Mouse (Mus musculus): ENCODE data around the gene Usp32. TPM values are rescaled to one million over a fixed set of nuclear protein-coding genes. Genes with fewer than 3 reads are reported as not detected.

The Usp32 gene
- polyA plus RNA-seq, 2 experiments, result 14.4 to 25.6 TPM

DNA sequence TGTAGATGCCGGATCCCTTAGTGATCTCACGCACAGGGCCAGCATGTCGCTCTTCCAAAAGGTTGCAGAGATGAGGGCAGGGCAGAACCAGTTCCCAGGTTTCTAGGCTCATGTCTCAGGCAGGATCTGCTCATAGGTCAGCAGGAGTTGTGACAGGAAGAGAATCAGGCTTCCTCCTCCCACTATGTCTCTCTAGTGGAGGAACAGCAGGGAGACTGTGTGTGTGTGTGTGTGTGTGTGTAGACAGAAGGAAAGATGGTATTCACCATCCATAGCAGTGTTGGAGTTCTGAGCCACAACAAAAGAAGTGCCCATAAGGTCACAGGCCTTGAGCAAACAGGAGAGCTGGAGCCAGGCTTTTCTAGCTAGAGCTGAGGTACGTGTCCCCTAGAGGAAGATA, 173.3 kb downstream of the Usp32 start:
- Histone ChIP-seq H3K9ac (replicated peaks) (no peak overlapping the region), H3K9me3 (ENCODE audit: control insufficient read depth, low read length) (no peaks in the 10 kb centered on the region), H3K36me3 (replicated peaks; ENCODE audit: control insufficient read depth, insufficient read depth, low read depth) (no peaks in the 10 kb centered on the region), H3K4me3 (ENCODE audit: insufficient read depth in 1 of 2, low read depth in 2 of 2, low read length in 2 of 2) (no peak overlapping the region), H3K4me2 (ENCODE audit: low read depth) (no peak overlapping the region), H3K4me1 (replicated peaks; ENCODE audit: control insufficient read depth in 2 of 2, insufficient read depth in 2 of 2, low read length in 1 of 2) (no peaks in the 10 kb centered on the region), H3K27ac (no peak overlapping the region), H3K27me3 (ENCODE audit: control insufficient read depth, insufficient read depth, low read length) (no peaks in the 10 kb centered on the region)
- no peak for ATAC-seq (ENCODE audit: insufficient read depth)
- TF ChIP-seq CTCF (IDR thresholded peaks at IDR 0.05; ENCODE audit: low read depth) (no peak), EP300 (IDR thresholded peaks at IDR 0.05; ENCODE audit: low read depth) (no peak)
- DNase-seq (ENCODE audit: low read depth in 3 of 3, low spot score in 3 of 3), result no peak
- 76% methylated on average over 4 of the region's 4 CpGs for WGBS (ENCODE audit: insufficient replicate concordance)

DNA sequence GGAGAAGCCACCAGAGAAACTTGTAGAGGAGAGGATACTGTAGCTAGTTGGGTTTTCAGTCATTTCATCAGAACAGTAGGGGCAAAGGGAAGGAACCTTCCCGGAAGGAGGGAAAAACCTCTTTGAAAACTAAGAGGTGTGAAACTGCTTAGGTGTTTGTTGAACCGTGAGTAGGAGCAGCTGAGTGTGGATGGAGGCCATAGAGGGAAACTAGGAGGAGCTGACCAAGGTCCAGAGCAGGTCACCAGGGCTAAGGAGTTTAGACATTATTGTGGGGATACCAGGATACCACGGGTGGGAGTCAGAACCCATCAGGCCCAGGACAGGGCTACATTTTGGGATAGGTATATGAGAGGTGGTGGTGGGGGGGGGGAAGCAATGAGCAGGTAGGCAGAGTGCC, 176.4 kb downstream of the Usp32 start:
- Histone ChIP-seq H3K9me3 (ENCODE audit: control insufficient read depth, low read length) (no peaks in the 10 kb centered on the region), H3K4me2 (ENCODE audit: low read depth) (no peak overlapping the region), H3K9ac (replicated peaks) (no peak overlapping the region), H3K27ac (no peak overlapping the region), H3K4me3 (ENCODE audit: insufficient read depth in 1 of 2, low read depth in 2 of 2, low read length in 2 of 2) (no peak overlapping the region), H3K27me3 (ENCODE audit: control insufficient read depth, insufficient read depth, low read length) (peaks cover 14% of the 10 kb centered on the region), H3K36me3 (replicated peaks; ENCODE audit: control insufficient read depth, insufficient read depth, low read depth) (no peaks in the 10 kb centered on the region), H3K4me1 (replicated peaks; ENCODE audit: control insufficient read depth in 2 of 2, insufficient read depth in 2 of 2, low read length in 1 of 2) (no peaks in the 10 kb centered on the region)
- ATAC-seq (ENCODE audit: insufficient read depth), result no peak
- TF ChIP-seq EP300 (IDR thresholded peaks at IDR 0.05; ENCODE audit: low read depth) (no peak), CTCF (IDR thresholded peaks at IDR 0.05; ENCODE audit: low read depth) (no peak)
- DNase-seq (ENCODE audit: low read depth in 3 of 3, low spot score in 3 of 3), result no peak
- 50% methylated on average over 3 of the region's 3 CpGs for WGBS (ENCODE audit: insufficient replicate concordance)

DNA sequence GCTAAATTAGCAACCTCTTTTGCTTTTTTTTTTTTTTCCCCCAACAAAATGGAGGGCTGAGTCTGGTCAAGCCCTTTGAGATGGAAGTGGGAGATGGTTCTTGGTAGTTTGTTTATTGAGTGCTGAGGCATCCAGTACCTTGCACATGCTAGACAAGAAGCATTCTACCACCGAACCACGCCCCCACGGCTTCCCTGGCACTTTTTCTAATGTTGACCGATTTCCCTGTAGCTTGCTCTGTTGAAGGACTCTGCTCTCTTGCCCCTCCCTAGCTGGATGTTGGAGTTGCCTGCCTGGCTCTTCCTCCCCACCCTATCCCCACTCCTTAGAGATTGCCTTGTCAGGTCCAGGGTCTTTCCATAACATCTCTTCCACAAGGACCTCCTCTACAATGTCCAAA, 177.4 kb downstream of the Usp32 start:
- Histone ChIP-seq H3K4me2 (ENCODE audit: low read depth) (no peak overlapping the region), H3K27ac (no peak overlapping the region), H3K9me3 (ENCODE audit: control insufficient read depth, low read length) (no peaks in the 10 kb centered on the region), H3K9ac (replicated peaks) (no peak overlapping the region), H3K27me3 (ENCODE audit: control insufficient read depth, insufficient read depth, low read length) (peaks cover 24% of the 10 kb centered on the region), H3K4me3 (ENCODE audit: insufficient read depth in 1 of 2, low read depth in 2 of 2, low read length in 2 of 2) (no peak overlapping the region), H3K4me1 (replicated peaks; ENCODE audit: control insufficient read depth in 2 of 2, insufficient read depth in 2 of 2, low read length in 1 of 2) (no peaks in the 10 kb centered on the region), H3K36me3 (replicated peaks; ENCODE audit: control insufficient read depth, insufficient read depth, low read depth) (no peaks in the 10 kb centered on the region)
- 60% methylated on average over 4 of the region's 4 CpGs for whole genome bisulfite sequencing (ENCODE audit: insufficient replicate concordance)
- no peak for ATAC-seq (ENCODE audit: insufficient read depth)
- TF ChIP-seq EP300 (IDR thresholded peaks at IDR 0.05; ENCODE audit: low read depth), result no peak
- no peak for TF ChIP-seq CTCF (IDR thresholded peaks at IDR 0.05; ENCODE audit: low read depth)
- no peak for DNase-seq (ENCODE audit: low read depth in 3 of 3, low spot score in 3 of 3)

DNA sequence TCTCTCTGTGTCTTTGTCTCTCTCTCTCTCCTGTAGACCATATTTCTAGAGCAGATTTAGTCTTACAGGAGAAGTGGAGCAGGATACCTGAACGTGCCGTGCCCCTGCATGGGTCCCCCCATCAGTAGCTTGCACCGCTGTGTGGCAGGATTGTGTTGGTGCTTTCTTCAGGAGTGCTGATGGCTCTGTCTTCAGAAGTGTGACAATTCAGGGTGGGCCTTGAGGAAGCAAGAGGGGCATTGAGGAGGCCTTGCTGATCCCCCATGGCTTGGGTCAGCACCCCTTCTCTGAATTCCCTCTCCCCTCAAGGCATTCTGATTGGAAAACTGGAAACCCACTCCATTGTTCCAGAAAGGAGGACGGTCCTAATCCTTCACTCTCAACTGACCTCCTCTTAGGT, 178.4 kb downstream of the Usp32 start:
- H3K4me2 ChIP-seq (ENCODE audit: low read depth), result no peak overlapping the region
- no peaks in the 10 kb centered on the region for H3K4me1 ChIP-seq (replicated peaks; ENCODE audit: control insufficient read depth in 2 of 2, insufficient read depth in 2 of 2, low read length in 1 of 2)
- H3K9ac ChIP-seq (replicated peaks), result no peak overlapping the region
- ATAC-seq (ENCODE audit: insufficient read depth) (no peak), DNase-seq (ENCODE audit: low read depth in 3 of 3, low spot score in 3 of 3) (no peak)
- no peaks in the 10 kb centered on the region for H3K9me3 ChIP-seq (ENCODE audit: control insufficient read depth, low read length)
- no peak overlapping the region for H3K4me3 ChIP-seq (ENCODE audit: insufficient read depth in 1 of 2, low read depth in 2 of 2, low read length in 2 of 2)
- no peaks in the 10 kb centered on the region for H3K36me3 ChIP-seq (replicated peaks; ENCODE audit: control insufficient read depth, insufficient read depth, low read depth)
- no peak overlapping the region for H3K27ac ChIP-seq
- H3K27me3 ChIP-seq (ENCODE audit: control insufficient read depth, insufficient read depth, low read length), result peaks cover 34% of the 10 kb centered on the region
- TF ChIP-seq CTCF (IDR thresholded peaks at IDR 0.05; ENCODE audit: low read depth) (no peak), EP300 (IDR thresholded peaks at IDR 0.05; ENCODE audit: low read depth) (no peak)
- 80% methylated on average over 4 of the region's 4 CpGs for WGBS (ENCODE audit: insufficient replicate concordance)

DNA sequence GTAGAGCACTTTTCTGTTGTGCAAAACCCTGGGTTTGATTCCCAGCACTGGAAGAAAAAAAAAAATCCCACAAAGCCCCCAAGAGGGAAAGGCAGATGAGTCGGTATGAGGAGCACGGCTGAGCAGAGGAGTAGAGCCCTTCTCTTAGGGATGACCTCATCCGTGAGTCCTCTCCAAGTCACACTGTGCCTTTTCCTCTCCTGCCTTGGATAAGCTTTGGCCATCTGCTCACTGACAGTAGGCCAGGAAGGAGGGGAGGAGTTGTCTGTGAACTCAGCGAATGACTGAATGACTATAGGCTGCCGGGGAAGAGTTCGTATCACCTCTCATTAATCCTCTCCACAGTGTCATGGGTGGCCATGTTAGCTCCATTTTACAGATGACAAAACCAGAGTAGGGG, 179.2 kb downstream of the Usp32 start:
- TF ChIP-seq EP300 (IDR thresholded peaks at IDR 0.05; ENCODE audit: low read depth) (no peak), CTCF (IDR thresholded peaks at IDR 0.05; ENCODE audit: low read depth) (no peak)
- no peaks in the 10 kb centered on the region for H3K4me1 ChIP-seq (replicated peaks; ENCODE audit: control insufficient read depth in 2 of 2, insufficient read depth in 2 of 2, low read length in 1 of 2)
- H3K27me3 ChIP-seq (ENCODE audit: control insufficient read depth, insufficient read depth, low read length), result peaks cover 41% of the 10 kb centered on the region
- WGBS (ENCODE audit: insufficient replicate concordance), result 47% methylated on average over 6 of the region's 6 CpGs
- DNase-seq (ENCODE audit: low read depth in 3 of 3, low spot score in 3 of 3) (no peak), ATAC-seq (ENCODE audit: insufficient read depth) (no peak)
- H3K36me3 ChIP-seq (replicated peaks; ENCODE audit: control insufficient read depth, insufficient read depth, low read depth), result no peaks in the 10 kb centered on the region
- no peaks in the 10 kb centered on the region for H3K9me3 ChIP-seq (ENCODE audit: control insufficient read depth, low read length)
- H3K4me2 ChIP-seq (ENCODE audit: low read depth), result no peak overlapping the region
- no peak overlapping the region for H3K9ac ChIP-seq (replicated peaks)
- H3K27ac ChIP-seq, result no peak overlapping the region
- no peak overlapping the region for H3K4me3 ChIP-seq (ENCODE audit: insufficient read depth in 1 of 2, low read depth in 2 of 2, low read length in 2 of 2)

Measured in liver, embryonic 14.5 days (tissue).